Mouse (Mus musculus) adrenal gland, postnatal 36 days (tissue): ENCODE data around the gene Vmn2r21. TPM values are rescaled to one million over a fixed set of nuclear protein-coding genes. Genes with fewer than 3 reads are reported as not detected.
"Not testable (repeated sequence)": the region's sequence is repeated elsewhere in the genome, so short reads cannot be mapped to it uniquely, and the experiment has no call there.

Experiments used
- DNase-seq, 2 experiments: peaks; one replicate each; pipeline ENCODE4 v3.0.0; 2021; ENCODE audit warnings: mixed read lengths in 1 of 2
- long read RNA-seq, 2 experiments: library from polyadenylated mRNA; stranded (forward); transcript quantifications; one replicate each; pipeline ENCODE4 v2.0.0; 2021; ENCODE audit warnings: borderline sequencing depth in 2 of 2
- total RNA-seq, 2 experiments: library from RNA; stranded (reverse); gene quantifications; 2 replicates each; pipeline ENCODE4 v1.2.3; 2021

The Vmn2r21 gene
- not detected for total RNA-seq
- long read RNA-seq, experiment 1, result 0 reads
- long read RNA-seq, experiment 2, result 0 reads

- DNase-seq, result not testable (repeated sequence)
Observed at GRCm38 (mm10) chr6:123533306-123533705, at the start of gene Vmn2r21. Vmn2r21 (minus strand) TSS chr6:123533406.

- DNase-seq, result not testable (repeated sequence)
Observed at GRCm38 (mm10) chr6:123574698-123575097, 41.5 kb upstream of the Vmn2r21 start.

GRCm38 (mm10) chr6:123539755-123540154, 6.5 kb upstream of the Vmn2r21 start:
- DNase-seq, result not testable (repeated sequence)

- DNase-seq, result not testable (repeated sequence)
Observed at GRCm38 (mm10) chr6:123522263-123523011, 10.8 kb downstream of the Vmn2r21 start.

GRCm38 (mm10) chr6:123473045-123473444, 60.2 kb downstream of the Vmn2r21 start:
- DNase-seq, result not testable (repeated sequence)

- not testable (repeated sequence) for DNase-seq
Observed at GRCm38 (mm10) chr6:123472458-123472987, 60.7 kb downstream of the Vmn2r21 start.

- DNase-seq, result not testable (repeated sequence)
Observed at GRCm38 (mm10) chr6:123468651-123469050, 64.6 kb downstream of the Vmn2r21 start.

Other genes starting within 250 kb of the Vmn2r21 start
- under 1 TPM in 1 of 2 experiments, not detected in 1; 0.23 TPM for gene Clec4e, start 243.5 kb downstream of the Vmn2r21 start, total RNA-seq
- not detected for gene Vmn2r19, start 225.1 kb downstream of the Vmn2r21 start, total RNA-seq
- gene Vmn2r20, start 115.3 kb downstream of the Vmn2r21 start, total RNA-seq, result not detected
- not detected for gene Vmn2r22, start 117.3 kb upstream of the Vmn2r21 start, total RNA-seq
- gene Vmn2r23, start 169.3 kb upstream of the Vmn2r21 start, total RNA-seq, result not detected
- not detected for gene Vmn2r24, start 245.5 kb upstream of the Vmn2r21 start, total RNA-seq